In genomic region chr12:14082771-14083170, GRCm38 (mm10) we compare ENCODE assay signal across 18 mouse cellular contexts.
DNase-seq lines count a peak whose midpoint lies in the region; ATAC-seq and TF ChIP-seq lines count a peak whose summit lies in the region.
"Had no signal": no experiment of that assay in that cellular context is flagged by ENCODE, and none has a peak within 500 bp of the region (broad histone marks: within the 10 kb centered on the region; RNA-seq: fewer than 3 reads in every experiment).

No protein-coding gene starts in this region.

- no peak for DNase-seq in frontal cortex, postnatal 14 days (ENCODE audit: low spot score in 2 of 2)
- no peak for DNase-seq in ES-E14 (ENCODE audit: low read depth, low spot score)
- peak; percentile 2 for DNase-seq in cerebellum, adult 9-11 months
- DNase-seq in left cerebral cortex, adult 2 months (ENCODE audit: extremely low spot score in 1 of 2, low spot score in 2 of 2), result peak; percentile 15 to 50
- DNase-seq in ovary, postnatal 36 days (ENCODE audit: low spot score), result no peak
- no peak for DNase-seq in lung, postnatal 36 days
- DNase-seq: B cell, adult 2 months; gastrocnemius, adult 2 months; kidney, adult 8-10 months had no signal

- no peak overlapping the region for H3K27ac ChIP-seq in ES-E14 (ENCODE audit: insufficient read depth, low read depth, low read length, poor library complexity, severe bottlenecking)
- no peak overlapping the region for H3K27ac ChIP-seq in left cerebral cortex, adult 2 months
- H3K27ac ChIP-seq: embryonic facial prominence, embryonic 13.5 days; forebrain, embryonic 10.5 days; gastrocnemius, adult 2 months; limb, embryonic 15.5 days; lung, embryonic 15.5 days had no signal

- in situ Hi-C loops in ES-E14 (cut with MboI; ENCODE audit: low sequenced_read_pairs in 2 of 2, unreplicated experiment in 2 of 2), result no loop called here

- no peak for TF ChIP-seq CTCF in left cerebral cortex, adult 2 months (IDR thresholded peaks at IDR 0.05)

- no peak overlapping the region for H3K4me3 ChIP-seq in ES-E14 (ENCODE audit: insufficient read depth in 1 of 2, low read depth in 1 of 2, low read length in 2 of 2, poor library complexity in 1 of 2, severe bottlenecking in 1 of 2)
- no peak overlapping the region for H3K4me3 ChIP-seq in left cerebral cortex, adult 2 months
- H3K4me3 ChIP-seq: embryonic facial prominence, embryonic 13.5 days; forebrain, embryonic 10.5 days; gastrocnemius, adult 2 months; limb, embryonic 15.5 days; lung, embryonic 15.5 days; megakaryocyte, embryonic 14.5 days; myocyte had no signal

- no peaks in the 10 kb centered on the region for H3K4me1 ChIP-seq in ES-E14 (ENCODE audit: control insufficient read depth in 2 of 2, insufficient read depth in 2 of 2, low read length in 2 of 2, poor library complexity in 1 of 2)
- H3K4me1 ChIP-seq: embryonic facial prominence, embryonic 13.5 days; limb, embryonic 15.5 days; lung, embryonic 15.5 days; megakaryocyte, embryonic 14.5 days had no signal

- H3K9me3 ChIP-seq in ES-E14 (ENCODE audit: control insufficient read depth, insufficient read depth, low read depth, low read length), result no peaks in the 10 kb centered on the region
- H3K9me3 ChIP-seq: embryonic facial prominence, embryonic 13.5 days; forebrain, embryonic 10.5 days; G1E; limb, embryonic 15.5 days; lung, embryonic 15.5 days; megakaryocyte, embryonic 14.5 days had no signal

- no peaks in the 10 kb centered on the region for H3K36me3 ChIP-seq in ES-E14 (ENCODE audit: control insufficient read depth, insufficient read depth, low read length, poor library complexity, severe bottlenecking)
- H3K36me3 ChIP-seq: embryonic facial prominence, embryonic 13.5 days; forebrain, embryonic 10.5 days; G1E; limb, embryonic 15.5 days; lung, embryonic 15.5 days had no signal

- intact Hi-C loops in left cerebral cortex, adult 2 months (cut with DNase I), result loop anchor here (2.0 to 10.0 kb wide), 6 partner anchors 68 to 488 kb away; no protein-coding TSS in a partner anchor

- H3K9ac ChIP-seq in ES-E14 (ENCODE audit: insufficient read depth, low read depth, low read length, poor library complexity, severe bottlenecking), result no peak overlapping the region
- H3K9ac ChIP-seq: embryonic facial prominence, embryonic 13.5 days; limb, embryonic 15.5 days; lung, embryonic 15.5 days had no signal

- peak; percentile 94 for ATAC-seq in frontal cortex, adult (ENCODE audit: low TSS enrichment)
- ATAC-seq: hindbrain, embryonic 16.5 days had no signal

TF ChIP-seq in ES-E14, 5 proteins besides CTCF, POLR2A, EP300 and RAD21:
- TF ChIP-seq ZC3H11A (IDR thresholded peaks at IDR 0.05; ENCODE audit: borderline replicate concordance, low read depth, low read length), result no peak
- TF ChIP-seq MAFK (IDR thresholded peaks at IDR 0.05; ENCODE audit: insufficient read depth, low read depth, low read length), result 0 out of 2 replicates have a peak, but pooled peaks have one; percentile 19
- TF ChIP-seq ZNF384 (IDR thresholded peaks at IDR 0.05; ENCODE audit: low read depth, low read length), result no peak

Comparison
In these comparisons a context has a peak if more than half of its experiments do, and no peak if none do; other contexts are left out.
1. DNase-seq: peak in cerebellum, adult 9-11 months (single experiment) and left cerebral cortex, adult 2 months (2 of 2); none in frontal cortex, postnatal 14 days (0 of 2), ES-E14 (single experiment), ovary, postnatal 36 days (single experiment) and lung, postnatal 36 days (single experiment).